Mouse (Mus musculus): ENCODE measurements at regions not wholly inside any gene's neighbourhood (a gene's known extent, or its start where the extent isn't known, plus 50 kb on each side); places are given as distances from the start of the nearest gene placed in this dataset.

- peak overlapping the region; percentile 15; the same call in 1 of the 2 replicates for H3K4me2 ChIP-seq (ENCODE audit: low read depth, low read length)
- WGBS, result 37% methylated on average over 10 of the region's 10 CpGs
- H3K9ac ChIP-seq (replicated peaks; ENCODE audit: low read depth, low read length), result no peak overlapping the region
- no peak overlapping the region for H3K4me3 ChIP-seq (ENCODE audit: low read depth, low read length)
- no peak overlapping the region for H3K27ac ChIP-seq (ENCODE audit: low read depth)
- H3K36me3 ChIP-seq (replicated peaks; ENCODE audit: control insufficient read depth, insufficient read depth, low read length), result no peaks in the 10 kb centered on the region
- TF ChIP-seq CTCF (IDR thresholded peaks at IDR 0.05; ENCODE audit: low read depth) (no peak), EP300 (IDR thresholded peaks at IDR 0.05; ENCODE audit: low read depth) (no peak)
- no peaks in the 10 kb centered on the region for H3K9me3 ChIP-seq (replicated peaks; ENCODE audit: control insufficient read depth, low read length)
- ATAC-seq (ENCODE audit: insufficient read depth, low read depth) (no peak), DNase-seq (ENCODE audit: low spot score) (no peak)
- H3K4me1 ChIP-seq (ENCODE audit: control insufficient read depth, insufficient read depth), result no peaks in the 10 kb centered on the region
- H3K27me3 ChIP-seq (ENCODE audit: control insufficient read depth, insufficient read depth, low read length), result no peaks in the 10 kb centered on the region
Observed at GRCm38 (mm10) chr11:18745840-18746239, 272.9 kb downstream of the Meis1 start.

DNA sequence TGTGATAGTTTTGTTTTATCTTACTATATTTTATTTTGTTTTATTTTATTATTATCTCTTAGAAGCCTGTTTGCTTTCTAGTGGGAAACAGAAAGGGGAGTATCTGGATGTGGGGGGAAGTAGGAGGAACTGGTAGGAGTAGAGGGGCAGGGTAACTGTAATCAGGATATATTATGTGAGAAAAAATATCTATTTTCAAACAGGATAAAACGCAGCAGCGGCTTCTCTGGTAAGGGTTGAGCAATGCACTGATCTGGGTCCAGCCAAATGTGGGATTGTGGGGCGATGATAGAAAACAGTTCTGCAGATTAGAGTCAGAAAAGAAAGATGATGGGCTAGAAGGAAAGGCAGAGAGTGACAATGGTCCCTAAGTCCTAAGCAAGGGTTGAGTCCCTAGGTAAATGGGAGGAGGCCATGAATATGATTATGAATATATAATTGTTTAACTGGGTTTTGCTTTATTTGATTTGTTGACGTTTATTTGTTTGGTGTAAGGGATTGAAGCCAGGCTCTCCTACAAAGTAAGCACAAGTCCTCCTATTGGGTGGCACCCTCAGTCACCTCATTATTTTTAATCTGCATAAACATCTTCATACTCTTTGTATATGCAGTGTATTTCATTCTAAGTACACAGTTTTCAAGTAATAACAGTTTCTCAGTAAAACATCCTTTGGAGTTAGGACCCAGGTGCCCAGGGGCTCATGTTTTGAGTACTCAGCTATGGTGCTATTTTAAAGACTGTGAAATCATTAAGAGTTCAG is 283.7 kb downstream of the Meis1 start:
- no peak overlapping the region for H3K4me2 ChIP-seq (ENCODE audit: low read depth, low read length)
- ATAC-seq (ENCODE audit: insufficient read depth, low read depth) (no peak), DNase-seq (ENCODE audit: low spot score) (no peak)
- TF ChIP-seq CTCF (IDR thresholded peaks at IDR 0.05; ENCODE audit: low read depth) (no peak), EP300 (IDR thresholded peaks at IDR 0.05; ENCODE audit: low read depth) (no peak)
- no peaks in the 10 kb centered on the region for H3K36me3 ChIP-seq (replicated peaks; ENCODE audit: control insufficient read depth, insufficient read depth, low read length)
- H3K9me3 ChIP-seq (replicated peaks; ENCODE audit: control insufficient read depth, low read length), result no peaks in the 10 kb centered on the region
- H3K27me3 ChIP-seq (ENCODE audit: control insufficient read depth, insufficient read depth, low read length), result no peaks in the 10 kb centered on the region
- no peak overlapping the region for H3K4me3 ChIP-seq (ENCODE audit: low read depth, low read length)
- H3K4me1 ChIP-seq (ENCODE audit: control insufficient read depth, insufficient read depth), result no peaks in the 10 kb centered on the region
- H3K27ac ChIP-seq (ENCODE audit: low read depth), result no peak overlapping the region
- 82% methylated on average over 4 of the region's 4 CpGs for WGBS
- no peak overlapping the region for H3K9ac ChIP-seq (replicated peaks; ENCODE audit: low read depth, low read length)

DNA sequence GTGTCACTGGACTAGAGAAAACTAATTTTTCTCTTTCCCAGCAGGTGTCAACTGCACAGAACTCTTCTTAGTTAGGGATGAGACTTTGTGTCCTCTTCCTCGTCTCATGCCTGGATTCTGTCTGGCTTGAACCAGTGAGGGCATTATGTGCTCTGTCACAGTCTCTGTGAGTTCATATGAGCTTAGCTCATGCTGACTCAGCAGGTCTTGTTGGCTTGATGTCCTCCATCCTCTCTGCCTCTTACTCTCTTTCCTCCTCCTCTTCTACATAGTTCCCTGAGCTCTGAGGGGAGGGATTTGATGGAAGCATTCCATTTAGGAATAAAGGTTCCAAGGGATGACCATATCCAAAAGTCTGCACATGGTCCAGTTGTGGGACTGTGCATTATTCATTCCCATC is 284.7 kb downstream of the Meis1 start:
- TF ChIP-seq EP300 (IDR thresholded peaks at IDR 0.05; ENCODE audit: low read depth) (no peak), CTCF (IDR thresholded peaks at IDR 0.05; ENCODE audit: low read depth) (no peak)
- Histone ChIP-seq H3K36me3 (replicated peaks; ENCODE audit: control insufficient read depth, insufficient read depth, low read length) (no peaks in the 10 kb centered on the region), H3K27ac (ENCODE audit: low read depth) (no peak overlapping the region), H3K4me3 (ENCODE audit: low read depth, low read length) (no peak overlapping the region), H3K9ac (replicated peaks; ENCODE audit: low read depth, low read length) (no peak overlapping the region), H3K27me3 (ENCODE audit: control insufficient read depth, insufficient read depth, low read length) (no peaks in the 10 kb centered on the region), H3K4me2 (ENCODE audit: low read depth, low read length) (no peak overlapping the region), H3K4me1 (ENCODE audit: control insufficient read depth, insufficient read depth) (no peaks in the 10 kb centered on the region), H3K9me3 (replicated peaks; ENCODE audit: control insufficient read depth, low read length) (no peaks in the 10 kb centered on the region)
- 76% methylated on average over 1 of the region's 1 CpGs for WGBS
- DNase-seq (ENCODE audit: low spot score), result no peak
- no peak for ATAC-seq (ENCODE audit: insufficient read depth, low read depth)

- Histone ChIP-seq H3K4me2 (ENCODE audit: low read depth, low read length) (no peak overlapping the region), H3K9ac (replicated peaks; ENCODE audit: low read depth, low read length) (no peak overlapping the region), H3K4me1 (ENCODE audit: control insufficient read depth, insufficient read depth) (no peaks in the 10 kb centered on the region), H3K36me3 (replicated peaks; ENCODE audit: control insufficient read depth, insufficient read depth, low read length) (no peaks in the 10 kb centered on the region), H3K9me3 (replicated peaks; ENCODE audit: control insufficient read depth, low read length) (no peaks in the 10 kb centered on the region), H3K27me3 (ENCODE audit: control insufficient read depth, insufficient read depth, low read length) (no peaks in the 10 kb centered on the region), H3K4me3 (ENCODE audit: low read depth, low read length) (no peak overlapping the region), H3K27ac (ENCODE audit: low read depth) (no peak overlapping the region)
- DNase-seq (ENCODE audit: low spot score) (no peak), ATAC-seq (ENCODE audit: insufficient read depth, low read depth) (no peak)
- WGBS, result 66% methylated on average over 4 of the region's 4 CpGs
- no peak for TF ChIP-seq CTCF (IDR thresholded peaks at IDR 0.05; ENCODE audit: low read depth)
- TF ChIP-seq EP300 (IDR thresholded peaks at IDR 0.05; ENCODE audit: low read depth), result no peak
Observed at GRCm38 (mm10) chr11:18729742-18730141, 289.0 kb downstream of the Meis1 start.

GRCm38 (mm10) chr11:18722770-18723169 is 296.0 kb downstream of the Meis1 start:
- no peak overlapping the region for H3K4me3 ChIP-seq (ENCODE audit: low read depth, low read length)
- H3K9ac ChIP-seq (replicated peaks; ENCODE audit: low read depth, low read length), result no peak overlapping the region
- H3K9me3 ChIP-seq (replicated peaks; ENCODE audit: control insufficient read depth, low read length), result no peaks in the 10 kb centered on the region
- DNase-seq (ENCODE audit: low spot score) (no peak), ATAC-seq (ENCODE audit: insufficient read depth, low read depth) (no peak)
- H3K27ac ChIP-seq (ENCODE audit: low read depth), result no peak overlapping the region
- H3K27me3 ChIP-seq (ENCODE audit: control insufficient read depth, insufficient read depth, low read length), result no peaks in the 10 kb centered on the region
- TF ChIP-seq EP300 (IDR thresholded peaks at IDR 0.05; ENCODE audit: low read depth) (no peak), CTCF (IDR thresholded peaks at IDR 0.05; ENCODE audit: low read depth) (no peak)
- WGBS, result 85% methylated on average over 8 of the region's 8 CpGs
- H3K36me3 ChIP-seq (replicated peaks; ENCODE audit: control insufficient read depth, insufficient read depth, low read length), result no peaks in the 10 kb centered on the region
- no peaks in the 10 kb centered on the region for H3K4me1 ChIP-seq (ENCODE audit: control insufficient read depth, insufficient read depth)
- no peak overlapping the region for H3K4me2 ChIP-seq (ENCODE audit: low read depth, low read length)

- DNase-seq (ENCODE audit: low spot score) (no peak), ATAC-seq (ENCODE audit: insufficient read depth, low read depth) (no peak)
- Histone ChIP-seq H3K9ac (replicated peaks; ENCODE audit: low read depth, low read length) (no peak overlapping the region), H3K4me2 (ENCODE audit: low read depth, low read length) (no peak overlapping the region), H3K9me3 (replicated peaks; ENCODE audit: control insufficient read depth, low read length) (no peaks in the 10 kb centered on the region), H3K4me3 (ENCODE audit: low read depth, low read length) (no peak overlapping the region), H3K4me1 (ENCODE audit: control insufficient read depth, insufficient read depth) (no peaks in the 10 kb centered on the region), H3K27me3 (ENCODE audit: control insufficient read depth, insufficient read depth, low read length) (no peaks in the 10 kb centered on the region), H3K27ac (ENCODE audit: low read depth) (no peak overlapping the region), H3K36me3 (replicated peaks; ENCODE audit: control insufficient read depth, insufficient read depth, low read length) (no peaks in the 10 kb centered on the region)
- no peak for TF ChIP-seq CTCF (IDR thresholded peaks at IDR 0.05; ENCODE audit: low read depth)
- no peak for TF ChIP-seq EP300 (IDR thresholded peaks at IDR 0.05; ENCODE audit: low read depth)
- 63% methylated on average over 1 of the region's 1 CpGs for WGBS
Observed at GRCm38 (mm10) chr11:18715851-18716126, 303.0 kb downstream of the Meis1 start.
